Mouse (Mus musculus): ENCODE measurements around the gene Gnat3.

GRCm38 (mm10) chr5:17969704-17970390, 7.5 kb downstream of the Gnat3 start:
- no peak for TF ChIP-seq CTCF (IDR thresholded peaks at IDR 0.05; ENCODE audit: borderline replicate concordance, insufficient read depth, low read length)
- TF ChIP-seq POLR2A (IDR thresholded peaks at IDR 0.05; ENCODE audit: low read depth, low read length) = no peak
